Mouse (Mus musculus) splenic B cell, adult 2 months (primary cell): ENCODE measurements at regions not wholly inside any gene's neighbourhood (a gene's known extent, or its start where the extent isn't known, plus 50 kb on each side); places are given as distances from the start of the nearest gene placed in this dataset.

ENCODE experiments used
- DNase-seq: peaks from one replicate; pipeline ENCODE4 v3.0.0-alpha.2; 2011; ENCODE audit warnings: low read depth, low spot score
- H3K27me3 ChIP-seq: 2 replicates; pipeline ENCODE4 v1.6.1; 2012; ENCODE audit warnings: mild to moderate bottlenecking, low read length, moderate library complexity, mixed read lengths; ENCODE audit not compliant: control insufficient read depth, poor library complexity, insufficient read depth, severe bottlenecking
- H3K36me3 ChIP-seq: 2 replicates; pipeline ENCODE4 v1.6.1; 2012; ENCODE audit warnings: mild to moderate bottlenecking, low read length, moderate library complexity, mixed read lengths; ENCODE audit not compliant: control insufficient read depth, poor library complexity, insufficient read depth, severe bottlenecking

DNA sequence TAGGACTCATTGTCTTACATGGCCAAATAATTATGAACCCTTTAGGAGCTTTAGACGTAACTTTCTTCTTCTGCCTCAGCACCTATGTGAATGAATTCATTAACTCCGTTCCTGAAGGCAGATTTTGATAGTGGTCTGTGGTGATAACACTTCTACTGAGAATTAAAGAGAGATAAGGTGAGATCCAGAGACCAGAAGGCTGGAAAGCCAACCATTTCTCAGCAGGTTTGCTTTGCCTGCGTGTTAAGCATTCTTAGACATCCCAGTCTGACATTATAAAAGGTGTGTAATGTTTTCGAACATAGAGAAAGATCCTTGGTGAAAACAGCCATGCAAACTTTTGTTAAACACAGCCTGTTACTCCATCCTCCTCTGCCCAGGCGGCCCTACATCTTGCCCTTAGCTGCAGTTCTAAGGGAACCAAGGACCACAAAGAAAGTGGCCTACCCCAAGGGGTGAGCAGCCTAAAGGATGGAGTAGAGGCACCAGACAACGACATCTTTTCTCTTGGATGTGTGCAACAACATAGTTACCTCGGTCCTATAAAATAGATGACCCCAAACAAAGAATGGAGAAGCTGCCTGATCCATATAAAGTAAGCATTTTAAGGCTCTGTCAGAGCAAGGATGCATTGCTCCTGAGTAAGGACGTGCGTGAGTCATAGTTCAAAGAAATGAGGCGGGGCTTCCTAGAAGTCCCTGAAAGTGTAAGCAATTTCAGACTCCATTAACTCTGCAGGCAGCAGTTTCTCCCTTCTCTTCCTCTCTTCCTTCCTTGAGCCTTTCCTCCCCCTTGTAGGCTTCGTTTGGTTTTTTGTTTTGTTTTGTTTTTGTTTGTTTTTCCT is 55.1 kb upstream of the Xpr1 start:
- Histone ChIP-seq H3K36me3 (no peaks in the 10 kb centered on the region), H3K27me3 (no peaks in the 10 kb centered on the region)
- no peak for DNase-seq

- DNase-seq = no peak
- Histone ChIP-seq H3K36me3 (no peaks in the 10 kb centered on the region), H3K27me3 (no peaks in the 10 kb centered on the region)
Measured at GRCm38 (mm10) chr1:155472956-155473646, 55.9 kb upstream of the Xpr1 start.

DNA sequence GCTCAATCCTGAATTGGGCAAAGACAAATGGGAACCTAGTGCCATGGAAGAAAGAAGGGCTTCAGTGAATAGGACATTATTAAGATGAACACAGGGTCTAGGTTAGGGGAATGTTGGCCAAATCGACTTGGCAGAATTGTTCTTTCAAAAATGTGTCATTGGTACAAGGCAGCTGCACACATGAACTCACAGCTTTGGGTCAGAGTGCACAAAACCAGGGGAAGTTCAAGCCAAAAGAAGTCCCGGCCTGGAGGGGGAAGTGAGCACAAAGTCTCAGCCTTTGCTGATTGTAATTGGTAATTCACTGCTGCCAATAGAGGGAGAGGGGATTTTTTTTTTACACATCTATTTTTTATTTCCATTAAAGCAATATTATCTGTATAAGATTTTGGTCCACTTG is 57.8 kb upstream of the Xpr1 start:
- H3K36me3 ChIP-seq = no peaks in the 10 kb centered on the region
- no peaks in the 10 kb centered on the region for H3K27me3 ChIP-seq
- DNase-seq = peak; percentile 14

- no peaks in the 10 kb centered on the region for H3K27me3 ChIP-seq
- peak; percentile 23 for DNase-seq
- H3K36me3 ChIP-seq = no peaks in the 10 kb centered on the region
Measured at GRCm38 (mm10) chr1:155476237-155476636, 59.0 kb upstream of the Xpr1 start.

GRCm38 (mm10) chr1:155482148-155482547 is 64.9 kb upstream of the Xpr1 start:
- DNase-seq = no peak
- Histone ChIP-seq H3K36me3 (no peaks in the 10 kb centered on the region), H3K27me3 (no peaks in the 10 kb centered on the region)

GRCm38 (mm10) chr1:155482760-155483159 is 65.5 kb upstream of the Xpr1 start:
- H3K27me3 ChIP-seq = no peaks in the 10 kb centered on the region
- no peak for DNase-seq
- H3K36me3 ChIP-seq = no peaks in the 10 kb centered on the region

DNA sequence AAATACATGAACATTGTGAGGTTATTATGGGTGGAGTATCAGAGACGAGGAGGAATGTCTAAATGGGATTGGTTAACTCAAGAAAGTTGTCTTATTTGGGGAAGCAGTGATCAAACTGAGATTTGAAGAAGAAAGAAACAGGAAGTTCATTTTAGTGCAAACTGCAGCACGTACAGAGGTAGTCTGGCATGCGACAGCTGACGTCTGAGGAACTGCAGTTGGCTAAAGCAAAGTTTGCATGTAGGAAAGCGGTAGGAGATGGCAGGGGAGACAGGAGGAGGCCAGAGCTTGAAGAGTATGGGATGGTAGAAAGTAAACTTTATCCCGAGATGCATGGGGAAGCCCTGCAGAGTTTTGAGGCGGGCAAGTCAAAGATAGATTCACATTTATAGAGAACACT is 66.5 kb upstream of the Xpr1 start:
- H3K36me3 ChIP-seq = no peaks in the 10 kb centered on the region
- no peaks in the 10 kb centered on the region for H3K27me3 ChIP-seq
- DNase-seq = peak; percentile 66

- no peaks in the 10 kb centered on the region for H3K36me3 ChIP-seq
- DNase-seq = no peak
- H3K27me3 ChIP-seq = no peaks in the 10 kb centered on the region
Measured at GRCm38 (mm10) chr1:155487796-155488195, 70.1 kb upstream of the Acbd6 start.

DNA sequence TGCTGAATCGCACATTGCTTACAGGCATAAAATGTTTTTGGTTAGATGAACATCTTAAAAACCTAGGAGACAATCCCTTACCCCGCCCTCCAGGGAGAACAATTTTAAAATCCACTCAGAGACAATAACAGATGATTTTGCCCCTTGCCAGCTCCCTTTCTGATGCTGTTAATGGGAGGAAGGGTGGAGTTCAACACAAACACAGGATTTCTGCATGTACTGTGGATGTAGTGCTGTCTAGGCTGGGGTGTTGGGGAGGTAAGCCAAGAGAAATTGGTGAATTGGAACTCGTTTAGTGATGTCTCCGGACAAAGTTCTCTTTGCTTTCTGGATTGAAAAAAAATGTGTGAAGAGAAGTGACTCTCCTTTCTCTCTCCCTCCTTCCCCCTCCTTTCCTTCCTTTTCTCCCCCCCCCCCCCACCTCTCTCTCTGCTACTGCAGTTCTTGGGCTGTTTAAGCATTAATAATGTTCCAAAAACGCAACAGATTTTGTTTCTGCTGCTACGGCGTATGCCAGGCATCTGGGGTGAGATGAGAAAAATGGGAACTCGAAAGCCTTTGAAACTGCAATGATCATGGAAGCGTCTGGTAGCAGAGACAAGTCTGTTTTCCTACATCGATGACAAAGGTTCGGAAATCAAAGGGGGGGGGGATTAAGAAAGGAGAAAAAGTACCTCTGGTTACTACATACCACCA is 68.8 kb upstream of the Acbd6 start:
- Histone ChIP-seq H3K27me3 (no peaks in the 10 kb centered on the region; the same call in 1 of the 2 replicates), H3K36me3 (no peaks in the 10 kb centered on the region)
- no peak for DNase-seq

- Histone ChIP-seq H3K36me3 (no peaks in the 10 kb centered on the region), H3K27me3 (no peaks in the 10 kb centered on the region; the same call in 1 of the 2 replicates)
- DNase-seq = no peak
Measured at GRCm38 (mm10) chr1:155490131-155490530, 67.8 kb upstream of the Acbd6 start.

GRCm38 (mm10) chr1:155491205-155492026 is 66.5 kb upstream of the Acbd6 start:
- H3K36me3 ChIP-seq = no peaks in the 10 kb centered on the region
- DNase-seq = no peak

DNA sequence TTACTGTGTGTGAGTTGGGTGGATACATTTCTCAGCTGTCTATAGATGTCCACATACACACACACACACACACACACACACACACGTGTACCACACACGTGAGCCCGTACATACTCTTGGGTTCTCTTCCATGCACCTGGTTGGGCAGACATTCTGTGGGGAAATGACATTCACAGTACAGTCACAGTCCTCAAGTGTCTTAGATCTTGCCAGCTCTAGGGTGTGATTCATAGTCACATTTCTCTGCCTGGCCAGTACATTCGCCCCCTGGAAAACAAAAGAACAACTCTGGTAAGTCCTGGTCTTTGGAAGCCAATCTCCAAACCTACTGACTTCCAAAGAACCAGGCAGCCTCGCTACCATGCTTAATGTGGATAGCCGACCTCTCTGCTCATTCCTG is 64.6 kb upstream of the Acbd6 start:
- no peaks in the 10 kb centered on the region for H3K36me3 ChIP-seq
- DNase-seq = no peak
- H3K27me3 ChIP-seq = no peaks in the 10 kb centered on the region; the same call in 1 of the 2 replicates

More at GRCm38 (mm10) chr1:155491205-155492026, 66.5 kb upstream of the Acbd6 start:
- no peaks in the 10 kb centered on the region; the same call in 1 of the 2 replicates for H3K27me3 ChIP-seq

DNA sequence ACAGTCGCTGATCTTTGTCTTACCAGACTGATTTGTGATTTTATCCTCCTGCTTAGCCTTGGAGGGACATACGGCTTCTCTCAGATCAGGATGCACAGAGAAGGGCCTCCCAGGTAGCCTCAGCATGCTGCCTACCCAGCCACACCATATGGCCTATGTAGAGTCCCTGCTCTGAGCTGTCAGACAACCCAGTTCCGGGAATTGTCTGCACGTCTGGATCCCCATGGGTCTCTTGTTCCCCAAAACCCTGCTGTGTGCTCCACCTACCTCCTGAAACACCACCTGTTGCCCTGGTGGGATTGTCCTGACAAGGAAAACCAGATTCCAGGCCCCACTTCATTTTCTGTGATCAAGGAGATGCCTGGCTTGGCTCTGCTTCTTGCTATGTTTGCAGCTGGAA is 64.1 kb upstream of the Acbd6 start:
- no peaks in the 10 kb centered on the region for H3K36me3 ChIP-seq
- no peak for DNase-seq
- no peaks in the 10 kb centered on the region; the same call in 1 of the 2 replicates for H3K27me3 ChIP-seq

DNA sequence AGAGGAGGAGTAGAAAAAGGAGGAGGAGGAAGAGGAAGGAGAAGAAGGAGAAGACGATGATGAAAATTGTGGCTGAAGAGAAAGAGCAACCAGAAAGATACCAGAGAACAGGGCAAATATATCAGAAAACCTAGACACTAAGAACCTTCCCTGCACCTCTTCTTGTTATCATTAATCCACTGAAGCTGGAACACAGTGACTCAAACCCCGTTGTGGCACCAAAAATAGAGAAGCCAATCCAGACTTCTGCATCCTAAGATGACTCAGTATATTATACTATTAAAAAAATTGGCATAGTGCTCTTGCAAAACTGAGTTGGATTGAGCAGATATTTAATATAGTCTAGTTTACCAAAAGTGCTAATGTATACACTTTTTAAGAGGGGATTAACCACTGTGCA is 63.6 kb upstream of the Acbd6 start:
- DNase-seq = no peak
- Histone ChIP-seq H3K36me3 (no peaks in the 10 kb centered on the region), H3K27me3 (no peaks in the 10 kb centered on the region; the same call in 1 of the 2 replicates)
